Mouse (Mus musculus) naive thymus-derived CD4-positive, alpha-beta T cell, adult 2 months (primary cell): ENCODE results near the gene Asb17.
"Not testable (repeated sequence)": the region's sequence is repeated elsewhere in the genome, so short reads cannot be mapped to it uniquely, and the experiment has no call there.

ENCODE experiments used
- DNase-seq: peaks from one replicate; pipeline ENCODE4 v3.0.0-alpha.2; 2011; ENCODE audit warnings: low read depth

The Asb17 gene

GRCm38 (mm10) chr3:153844030-153844429 lies at the start of gene Asb17:
Gene Asb17, plus strand, starts transcription at chr3:153844209.
- no peak for DNase-seq

- DNase-seq: no peak
Measured at GRCm38 (mm10) chr3:153797574-153797973, 46.4 kb upstream of the Asb17 start.

- DNase-seq: no peak
Measured at GRCm38 (mm10) chr3:153799603-153800002, 44.4 kb upstream of the Asb17 start.

- no peak for DNase-seq
Measured at GRCm38 (mm10) chr3:153800690-153801089, 43.3 kb upstream of the Asb17 start.

GRCm38 (mm10) chr3:153801541-153801940 lies 42.5 kb upstream of the Asb17 start:
- DNase-seq: no peak

GRCm38 (mm10) chr3:153802640-153803039 lies 41.4 kb upstream of the Asb17 start:
- DNase-seq: no peak

GRCm38 (mm10) chr3:153804032-153804431 lies 40.0 kb upstream of the Asb17 start:
- DNase-seq: no peak

- peak; percentile 83 for DNase-seq
Measured at GRCm38 (mm10) chr3:153806077-153806772, 37.8 kb upstream of the Asb17 start.

GRCm38 (mm10) chr3:153806773-153807443 lies 37.1 kb upstream of the Asb17 start:
- DNase-seq: peak; percentile 7

- DNase-seq: no peak
Measured at GRCm38 (mm10) chr3:153807444-153808149, 36.4 kb upstream of the Asb17 start.

GRCm38 (mm10) chr3:153808406-153808805 lies 35.6 kb upstream of the Asb17 start:
- DNase-seq: no peak

- DNase-seq: no peak
Measured at GRCm38 (mm10) chr3:153814026-153814425, 30.0 kb upstream of the Asb17 start.

GRCm38 (mm10) chr3:153817376-153817890 lies 26.6 kb upstream of the Asb17 start:
- no peak for DNase-seq

- DNase-seq: no peak
Measured at GRCm38 (mm10) chr3:153818723-153819122, 25.3 kb upstream of the Asb17 start.

- DNase-seq: no peak
Measured at GRCm38 (mm10) chr3:153819438-153819837, 24.6 kb upstream of the Asb17 start.

- DNase-seq: no peak
Measured at GRCm38 (mm10) chr3:153823671-153824515, 20.1 kb upstream of the Asb17 start.

GRCm38 (mm10) chr3:153825197-153825596 lies 18.8 kb upstream of the Asb17 start:
- DNase-seq: no peak

GRCm38 (mm10) chr3:153826616-153827015 lies 17.4 kb upstream of the Asb17 start:
- no peak for DNase-seq

- not testable (repeated sequence) for DNase-seq
Measured at GRCm38 (mm10) chr3:153829788-153830187, 14.2 kb upstream of the Asb17 start.

GRCm38 (mm10) chr3:153831014-153831872 lies 12.8 kb upstream of the Asb17 start:
- DNase-seq: peak; percentile 12
